Mouse (Mus musculus): Measurements from ENCODE around the gene Mfsd2a. TPM values are rescaled to one million over a fixed set of nuclear protein-coding genes. Genes with fewer than 3 reads are reported as not detected.

Mfsd2a gene
- 40.6 and 44.0 TPM in 2 replicates for total RNA-seq (2014; rRNA removed)
- polyA plus RNA-seq (2012; rRNA removed) = 32.8 and 62.5 TPM in 2 replicates

GRCm38 (mm10) chr4:122961100-122961567, at the start of gene Mfsd2a:
Mfsd2a (minus strand) TSS chr4:122961188.
- H3K27ac ChIP-seq (replicated peaks; ENCODE audit: insufficient read depth, low read depth, low read length) = peak within 1 kb of the TSS; percentile 62
- H3K27me3 ChIP-seq (ENCODE audit: control insufficient read depth, insufficient read depth, low read length) = no peaks in the 10 kb centered on the region
- TF ChIP-seq CTCF (IDR thresholded peaks at IDR 0.05; ENCODE audit: low read depth, low read length) = no peak
- peak; percentile 95 for TF ChIP-seq POLR2A (IDR thresholded peaks at IDR 0.05; ENCODE audit: extremely low read depth, insufficient read depth, low read length)
- peak; percentile 84 for DNase-seq (ENCODE audit: extremely low read depth, low read depth, low spot score)
- H3K4me3 ChIP-seq (ENCODE audit: insufficient read depth, low read depth, low read length) = peak within 1 kb of the TSS; percentile 86
- WGBS = 2% methylated on average over 27 of the region's 27 CpGs
- H3K36me3 ChIP-seq (ENCODE audit: control insufficient read depth, insufficient read depth, low read length) = peaks cover 9% of the 10 kb centered on the region; the same call in 1 of the 2 replicates
- H3K4me1 ChIP-seq (ENCODE audit: control insufficient read depth, insufficient read depth, low read length) = peaks cover 3% of the 10 kb centered on the region; the same call in 1 of the 2 replicates
- H3K79me2 ChIP-seq (ENCODE audit: control insufficient read depth, insufficient read depth, low read length) = no peaks in the 10 kb centered on the region
- peak within 1 kb of the TSS; percentile 88 for H3K9ac ChIP-seq (ENCODE audit: low read depth, low read length)

DNA sequence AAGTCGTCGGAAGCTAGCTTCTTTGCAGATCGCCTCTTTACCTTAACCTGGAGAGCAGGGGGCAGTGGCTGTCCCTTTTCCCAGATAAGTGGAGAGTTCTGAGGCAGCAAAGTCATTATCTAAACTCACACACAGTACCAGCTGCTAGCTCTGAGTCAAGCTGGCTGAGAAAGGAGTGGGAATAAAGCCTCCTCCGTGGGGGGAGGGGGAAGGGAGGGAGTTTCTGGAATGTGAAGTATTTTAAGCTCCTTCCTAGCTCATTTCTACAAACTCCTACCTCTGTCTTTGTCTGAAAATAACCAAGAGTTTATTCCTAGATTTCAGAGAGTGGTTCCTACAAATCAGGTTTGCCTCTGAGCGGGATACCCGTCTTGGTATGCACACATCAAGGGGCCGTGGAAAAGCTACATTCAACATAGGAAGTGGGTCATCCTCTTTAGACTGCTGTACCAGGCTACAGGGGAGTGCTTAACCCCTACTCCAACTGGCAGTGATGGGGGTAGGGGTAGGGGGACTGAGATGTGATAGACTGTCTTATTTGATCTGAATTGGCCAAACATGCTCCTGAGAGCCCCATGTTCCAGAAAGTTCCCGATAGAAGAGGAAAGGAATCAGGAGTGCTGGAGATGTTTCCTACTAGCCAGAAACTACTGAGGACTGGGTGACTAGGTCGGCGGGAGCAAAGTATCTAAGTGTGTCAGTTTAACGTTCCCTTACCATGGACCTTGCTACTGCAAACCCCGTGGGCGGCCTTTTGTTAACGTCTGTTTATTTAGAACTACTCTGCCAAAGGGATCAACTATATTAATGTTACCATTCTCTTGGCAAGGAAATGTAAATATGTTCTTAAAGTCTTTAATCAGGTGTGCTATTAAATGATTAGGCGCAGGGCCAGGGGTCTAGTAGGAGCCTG, 44.3 kb upstream of the Mfsd2a start:
- no peak overlapping the region for H3K4me3 ChIP-seq (ENCODE audit: insufficient read depth, low read depth, low read length)
- TF ChIP-seq POLR2A (IDR thresholded peaks at IDR 0.05; ENCODE audit: extremely low read depth, insufficient read depth, low read length) = no peak
- TF ChIP-seq CTCF (IDR thresholded peaks at IDR 0.05; ENCODE audit: low read depth, low read length) = no peak
- no peak overlapping the region for H3K27ac ChIP-seq (replicated peaks; ENCODE audit: insufficient read depth, low read depth, low read length)
- H3K36me3 ChIP-seq (ENCODE audit: control insufficient read depth, insufficient read depth, low read length) = no peaks in the 10 kb centered on the region
- no peaks in the 10 kb centered on the region for H3K27me3 ChIP-seq (ENCODE audit: control insufficient read depth, insufficient read depth, low read length)
- WGBS = 36% methylated on average over 15 of the region's 15 CpGs
- no peaks in the 10 kb centered on the region for H3K79me2 ChIP-seq (ENCODE audit: control insufficient read depth, insufficient read depth, low read length)
- DNase-seq (ENCODE audit: extremely low read depth, low read depth, low spot score) = no peak
- H3K9ac ChIP-seq (ENCODE audit: low read depth, low read length) = no peak overlapping the region
- peaks cover 11% of the 10 kb centered on the region; the same call in 1 of the 2 replicates for H3K4me1 ChIP-seq (ENCODE audit: control insufficient read depth, insufficient read depth, low read length)

GRCm38 (mm10) chr4:123000617-123001342, 39.8 kb upstream of the Mfsd2a start:
- H3K36me3 ChIP-seq (ENCODE audit: control insufficient read depth, insufficient read depth, low read length) = no peaks in the 10 kb centered on the region
- H3K4me1 ChIP-seq (ENCODE audit: control insufficient read depth, insufficient read depth, low read length) = peaks cover 22% of the 10 kb centered on the region
- no peak overlapping the region for H3K9ac ChIP-seq (ENCODE audit: low read depth, low read length)
- H3K27ac ChIP-seq (replicated peaks; ENCODE audit: insufficient read depth, low read depth, low read length) = no peak overlapping the region
- DNase-seq (ENCODE audit: extremely low read depth, low read depth, low spot score) = no peak
- no peak overlapping the region for H3K4me3 ChIP-seq (ENCODE audit: insufficient read depth, low read depth, low read length)
- no peak for TF ChIP-seq POLR2A (IDR thresholded peaks at IDR 0.05; ENCODE audit: extremely low read depth, insufficient read depth, low read length)
- no peak for TF ChIP-seq CTCF (IDR thresholded peaks at IDR 0.05; ENCODE audit: low read depth, low read length)
- H3K27me3 ChIP-seq (ENCODE audit: control insufficient read depth, insufficient read depth, low read length) = no peaks in the 10 kb centered on the region
- 86% methylated on average over 17 of the region's 17 CpGs for WGBS
- 0 out of 2 replicates have a peak, but pooled peaks cover 2% of the 10 kb centered on the region for H3K79me2 ChIP-seq (ENCODE audit: control insufficient read depth, insufficient read depth, low read length)

- DNase-seq (ENCODE audit: extremely low read depth, low read depth, low spot score) = no peak
- no peaks in the 10 kb centered on the region for H3K36me3 ChIP-seq (ENCODE audit: control insufficient read depth, insufficient read depth, low read length)
Measured at GRCm38 (mm10) chr4:123000130-123000529, 39.1 kb upstream of the Mfsd2a start.

GRCm38 (mm10) chr4:122999263-122999691, 38.3 kb upstream of the Mfsd2a start:
- TF ChIP-seq CTCF (IDR thresholded peaks at IDR 0.05; ENCODE audit: low read depth, low read length) (no peak), POLR2A (IDR thresholded peaks at IDR 0.05; ENCODE audit: extremely low read depth, insufficient read depth, low read length) (no peak)
- Histone ChIP-seq H3K4me3 (ENCODE audit: insufficient read depth, low read depth, low read length) (peak overlapping the region; percentile 45; the same call in 1 of the 2 replicates), H3K79me2 (ENCODE audit: control insufficient read depth, insufficient read depth, low read length) (0 out of 2 replicates have a peak, but pooled peaks cover 2% of the 10 kb centered on the region), H3K9ac (ENCODE audit: low read depth, low read length) (no peak overlapping the region; the same call in 1 of the 2 replicates), H3K27ac (replicated peaks; ENCODE audit: insufficient read depth, low read depth, low read length) (peak overlapping the region; percentile 90), H3K4me1 (ENCODE audit: control insufficient read depth, insufficient read depth, low read length) (peaks cover 18% of the 10 kb centered on the region), H3K27me3 (ENCODE audit: control insufficient read depth, insufficient read depth, low read length) (no peaks in the 10 kb centered on the region), H3K36me3 (ENCODE audit: control insufficient read depth, insufficient read depth, low read length) (no peaks in the 10 kb centered on the region)
- 46% methylated on average over 4 of the region's 4 CpGs for WGBS
- DNase-seq (ENCODE audit: extremely low read depth, low read depth, low spot score) = no peak

More at GRCm38 (mm10) chr4:123000130-123000529, 39.1 kb upstream of the Mfsd2a start:
- 90% methylated on average over 14 of the region's 14 CpGs for WGBS
- Histone ChIP-seq H3K27me3 (ENCODE audit: control insufficient read depth, insufficient read depth, low read length) (no peaks in the 10 kb centered on the region), H3K79me2 (ENCODE audit: control insufficient read depth, insufficient read depth, low read length) (0 out of 2 replicates have a peak, but pooled peaks cover 2% of the 10 kb centered on the region), H3K9ac (ENCODE audit: low read depth, low read length) (no peak overlapping the region), H3K4me3 (ENCODE audit: insufficient read depth, low read depth, low read length) (no peak overlapping the region), H3K27ac (replicated peaks; ENCODE audit: insufficient read depth, low read depth, low read length) (no peak overlapping the region), H3K4me1 (ENCODE audit: control insufficient read depth, insufficient read depth, low read length) (peaks cover 18% of the 10 kb centered on the region)
- TF ChIP-seq POLR2A (IDR thresholded peaks at IDR 0.05; ENCODE audit: extremely low read depth, insufficient read depth, low read length) = no peak
- TF ChIP-seq CTCF (IDR thresholded peaks at IDR 0.05; ENCODE audit: low read depth, low read length) = no peak
